Mouse (Mus musculus) liver, embryonic 11.5 days (tissue): Measurements from ENCODE around the gene Spata31d1d. TPM values are rescaled to one million over a fixed set of nuclear protein-coding genes. Genes with fewer than 3 reads are reported as not detected.
"Not testable (repeated sequence)": the region's sequence is repeated elsewhere in the genome, so short reads cannot be mapped to it uniquely, and the experiment has no call there.

Experiments used
- ATAC-seq: fragments of 200-750 bp; cut with Nextera tagmentation; replicated peaks from 2 replicates; pipeline ENCODE4 v1.8.0; 2017; ENCODE audit warnings: moderate number of reproducible peaks, mild to moderate bottlenecking, moderate TSS enrichment, moderate library complexity; ENCODE audit not compliant: low FRiP score
- DNase-seq: peaks from one replicate; pipeline ENCODE4 v3.0.0-alpha.2; 2017; ENCODE audit warnings: low spot score
- H3K27ac ChIP-seq: fragments of 300-500 bp; sonication (generic); 2 replicates; pipeline ENCODE4 v1.5.1; 2014; ENCODE audit warnings: mild to moderate bottlenecking, low read depth, low read length, control low read depth
- H3K27me3 ChIP-seq: fragments of 300-500 bp; sonication (generic); replicated peaks from 2 replicates; pipeline ENCODE4 v1.6.1; 2014; ENCODE audit warnings: low read length, mixed read lengths; ENCODE audit not compliant: control insufficient read depth, insufficient read depth
- H3K36me3 ChIP-seq: fragments of 300-500 bp; sonication (generic); 2 replicates; pipeline ENCODE4 v1.6.1; 2014; ENCODE audit warnings: mild to moderate bottlenecking, low read length, moderate library complexity, mixed read lengths; ENCODE audit not compliant: control insufficient read depth, insufficient read depth
- H3K4me1 ChIP-seq: fragments of 300-500 bp; sonication (generic); replicated peaks from 2 replicates; pipeline ENCODE4 v1.6.1; 2014; ENCODE audit warnings: low read length, mixed read lengths; ENCODE audit not compliant: control insufficient read depth, insufficient read depth
- H3K4me2 ChIP-seq: fragments of 300-500 bp; sonication (generic); 2 replicates; pipeline ENCODE4 v1.6.1; 2014; ENCODE audit warnings: mild to moderate bottlenecking, control low read depth, moderate library complexity
- H3K4me3 ChIP-seq: fragments of 300-500 bp; sonication (generic); 2 replicates; pipeline ENCODE4 v1.5.1; 2014; ENCODE audit warnings: low read depth, low read length, control low read depth
- H3K9ac ChIP-seq: fragments of 300-500 bp; sonication (generic); 2 replicates; pipeline ENCODE4 v1.6.1; 2014; ENCODE audit warnings: low read depth, low read length, control low read depth
- H3K9me3 ChIP-seq: fragments of 300-500 bp; sonication (generic); 2 replicates; pipeline ENCODE4 v1.6.1; 2016; ENCODE audit warnings: low read length, inconsistent platforms, mixed read lengths; ENCODE audit not compliant: control insufficient read depth
- WGBS: fragments of 180-500 bp; shearing (Covaris S2); extraction: QIAGEN DNeasy Blood & Tissue Kit; methylation state at CpG from one replicate; pipeline ENCODE4 v1.1.7; 2014; 5-methylcytosine and 5-hydroxymethylcytosine counted together
- polyA plus RNA-seq: library from polyadenylated mRNA; unstranded; fragments of >200 nt; fragmentation: Nextera tagmentation; extraction: Ambion mirVana; gene quantifications from 2 replicates; pipeline ENCODE4 v1.2.1, GENCODE M21; 2014

The Spata31d1d gene
- polyA plus RNA-seq, 1 experiment from 2014 or later, result not detected

GRCm38 (mm10) chr13:59741096-59741495 lies 9.5 kb upstream of the Spata31d1d start:
- Histone ChIP-seq H3K4me2 (no peak overlapping the region), H3K4me1 (peaks cover 12% of the 10 kb centered on the region), H3K27me3 (no peaks in the 10 kb centered on the region), H3K4me3 (no peak overlapping the region), H3K9ac (no peak overlapping the region), H3K36me3 (no peaks in the 10 kb centered on the region), H3K9me3 (no peaks in the 10 kb centered on the region), H3K27ac (no peak overlapping the region)
- WGBS, result 89% methylated on average over 11 of the region's 11 CpGs
- no peak for DNase-seq
- no peak for ATAC-seq

GRCm38 (mm10) chr13:59739397-59739796 lies 7.8 kb upstream of the Spata31d1d start:
- no peak for DNase-seq
- Histone ChIP-seq H3K9me3 (no peaks in the 10 kb centered on the region), H3K4me3 (no peak overlapping the region), H3K4me1 (peaks cover 23% of the 10 kb centered on the region), H3K9ac (no peak overlapping the region), H3K4me2 (peak overlapping the region; percentile 4; the same call in 1 of the 2 replicates), H3K27me3 (no peaks in the 10 kb centered on the region), H3K27ac (peak overlapping the region; percentile 91), H3K36me3 (no peaks in the 10 kb centered on the region)
- peak; percentile 68 for ATAC-seq
- WGBS, result 65% methylated on average over 4 of the region's 4 CpGs

DNA sequence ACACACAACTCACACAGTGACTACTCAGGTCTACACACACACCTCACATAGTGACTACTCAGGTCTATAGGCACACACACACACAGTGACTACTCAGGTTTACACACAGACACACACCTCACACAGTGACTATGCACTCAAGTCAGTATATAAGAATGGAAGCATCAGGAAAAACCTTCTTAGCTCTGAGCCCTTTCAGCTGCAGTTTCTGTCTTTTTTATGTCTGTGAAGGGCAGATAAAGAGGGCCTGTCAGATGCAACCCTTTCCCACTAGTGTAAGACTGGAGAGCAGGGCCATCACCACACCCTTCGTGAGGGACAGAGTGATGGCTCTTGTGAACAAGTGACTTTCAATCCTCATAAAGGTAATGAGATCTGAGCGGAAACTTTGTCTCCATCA lies 6.9 kb upstream of the Spata31d1d start:
- Histone ChIP-seq H3K9ac (peak overlapping the region; percentile 59), H3K27ac (peak overlapping the region; percentile 91), H3K9me3 (no peaks in the 10 kb centered on the region), H3K4me2 (peak overlapping the region; percentile 43), H3K4me1 (peaks cover 26% of the 10 kb centered on the region), H3K4me3 (no peak overlapping the region), H3K36me3 (no peaks in the 10 kb centered on the region), H3K27me3 (no peaks in the 10 kb centered on the region)
- ATAC-seq, result peak; percentile 87
- WGBS, result 49% methylated on average over 2 of the region's 2 CpGs
- DNase-seq, result no peak

- Histone ChIP-seq H3K4me3 (no peak overlapping the region), H3K4me2 (no peak overlapping the region), H3K4me1 (peaks cover 36% of the 10 kb centered on the region), H3K27ac (peak overlapping the region; percentile 40; the same call in 1 of the 2 replicates), H3K9me3 (no peaks in the 10 kb centered on the region), H3K9ac (no peak overlapping the region), H3K36me3 (no peaks in the 10 kb centered on the region), H3K27me3 (no peaks in the 10 kb centered on the region; the same call in 1 of the 2 replicates)
- 23% methylated on average over 3 of the region's 3 CpGs for WGBS
- peak; percentile 50 for ATAC-seq
- no peak for DNase-seq
Measured at GRCm38 (mm10) chr13:59735190-59735589, 3.6 kb upstream of the Spata31d1d start.

DNA sequence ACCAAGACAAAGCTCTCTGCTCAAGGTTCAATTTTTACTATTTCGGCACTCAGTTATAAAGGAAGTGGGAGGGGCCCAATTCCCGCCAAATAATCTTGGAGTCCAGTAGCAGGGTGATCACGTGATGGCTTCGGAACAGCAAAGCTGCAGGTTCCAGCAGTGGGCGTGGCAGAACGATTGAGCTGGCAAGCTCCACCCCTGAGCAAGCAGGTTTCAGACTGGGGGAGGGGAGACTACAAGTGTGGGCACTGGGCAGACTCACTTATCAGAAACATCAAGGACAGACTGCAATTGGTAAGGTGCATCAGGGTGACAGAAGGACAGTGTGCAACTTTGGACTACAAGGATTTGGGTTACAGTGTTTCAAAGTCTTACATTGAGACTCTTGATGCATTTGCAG lies 2.8 kb upstream of the Spata31d1d start:
- 0 out of 2 replicates have a peak overlapping the region, but pooled peaks have one; percentile 26 for H3K9ac ChIP-seq
- H3K9me3 ChIP-seq, H3K36me3 ChIP-seq, H3K27me3 ChIP-seq, H3K4me3 ChIP-seq, DNase-seq, ATAC-seq: not testable (repeated sequence)
- peaks cover 30% of the 10 kb centered on the region for H3K4me1 ChIP-seq
- H3K4me2 ChIP-seq, result peak overlapping the region; percentile 44
- WGBS, result 15% methylated on average over 6 of the region's 6 CpGs
- H3K27ac ChIP-seq, result peak overlapping the region; percentile 67; the same call in 1 of the 2 replicates

GRCm38 (mm10) chr13:59733936-59734335 lies 2.4 kb upstream of the Spata31d1d start:
- Histone ChIP-seq H3K4me2 (peak overlapping the region; percentile 34; the same call in 1 of the 2 replicates), H3K27ac (no peak overlapping the region), H3K36me3 (no peaks in the 10 kb centered on the region), H3K9ac (no peak overlapping the region), H3K9me3 (no peaks in the 10 kb centered on the region), H3K4me3 (no peak overlapping the region), H3K27me3 (no peaks in the 10 kb centered on the region; the same call in 1 of the 2 replicates), H3K4me1 (peaks cover 28% of the 10 kb centered on the region)
- ATAC-seq (no peak), DNase-seq (no peak)
- WGBS, result 55% methylated on average over 2 of the region's 4 CpGs

GRCm38 (mm10) chr13:59728378-59729093 lies 3.0 kb downstream of the Spata31d1d start:
- H3K4me2 ChIP-seq, result 0 out of 2 replicates have a peak overlapping the region, but pooled peaks have one; percentile 5
- no peaks in the 10 kb centered on the region for H3K36me3 ChIP-seq
- H3K9me3 ChIP-seq, result no peaks in the 10 kb centered on the region
- H3K4me1 ChIP-seq, result peaks cover 20% of the 10 kb centered on the region
- no peak overlapping the region for H3K9ac ChIP-seq
- peaks cover 13% of the 10 kb centered on the region for H3K27me3 ChIP-seq
- no peak overlapping the region for H3K4me3 ChIP-seq
- DNase-seq, result peak; percentile 76
- H3K27ac ChIP-seq, result no peak overlapping the region
- 23% methylated on average over 7 of the region's 7 CpGs for WGBS
- peak; percentile 84 for ATAC-seq

DNA sequence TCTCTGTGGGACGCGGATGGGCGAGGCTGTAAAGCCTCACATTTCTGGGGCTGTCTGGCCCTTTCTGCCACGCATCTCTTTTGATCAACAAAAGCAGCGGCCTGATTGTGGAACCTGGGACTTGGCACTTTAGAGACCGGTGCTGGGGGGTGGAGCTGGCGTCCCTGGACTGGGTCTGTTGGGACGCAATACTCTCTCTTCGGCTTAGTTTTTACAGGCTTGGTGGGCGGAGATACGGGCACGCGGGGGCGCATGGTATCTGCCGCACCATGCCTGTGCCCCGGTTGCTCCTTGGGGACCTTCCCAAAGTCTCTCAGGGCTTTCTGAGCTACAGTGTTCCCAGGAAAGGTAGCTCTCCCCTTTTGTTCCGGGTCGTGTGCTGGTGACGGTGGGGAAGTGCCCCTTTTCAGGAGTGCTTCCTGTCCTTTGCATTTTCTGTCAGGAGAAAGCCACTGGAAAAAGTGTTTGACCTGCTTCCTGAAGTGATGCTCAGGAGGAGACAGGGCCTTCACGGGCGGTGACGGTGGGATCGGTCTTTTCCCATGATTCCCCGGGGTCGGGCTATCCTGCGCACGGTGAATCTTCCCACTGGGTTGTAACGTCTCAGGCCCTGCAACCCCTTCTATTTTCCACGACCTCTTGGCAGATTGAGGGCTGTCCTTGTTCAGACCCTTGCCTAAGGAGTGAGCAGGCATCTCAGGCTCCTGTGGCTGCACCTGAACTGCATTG lies 5.2 kb downstream of the Spata31d1d start:
- Histone ChIP-seq H3K27ac (no peak overlapping the region), H3K36me3 (no peaks in the 10 kb centered on the region), H3K9ac (peak overlapping the region; percentile 21; the same call in 1 of the 2 replicates), H3K9me3 (no peaks in the 10 kb centered on the region), H3K4me1 (peaks cover 16% of the 10 kb centered on the region), H3K4me3 (no peak overlapping the region), H3K4me2 (peak overlapping the region; percentile 43), H3K27me3 (peaks cover 13% of the 10 kb centered on the region)
- WGBS, result 25% methylated on average over 29 of the region's 29 CpGs
- DNase-seq (no peak), ATAC-seq (no peak)
